Mouse (Mus musculus): ENCODE measurements at regions not wholly inside any gene's neighbourhood (a gene's known extent, or its start where the extent isn't known, plus 50 kb on each side); places are given as distances from the start of the nearest gene placed in this dataset.

DNA sequence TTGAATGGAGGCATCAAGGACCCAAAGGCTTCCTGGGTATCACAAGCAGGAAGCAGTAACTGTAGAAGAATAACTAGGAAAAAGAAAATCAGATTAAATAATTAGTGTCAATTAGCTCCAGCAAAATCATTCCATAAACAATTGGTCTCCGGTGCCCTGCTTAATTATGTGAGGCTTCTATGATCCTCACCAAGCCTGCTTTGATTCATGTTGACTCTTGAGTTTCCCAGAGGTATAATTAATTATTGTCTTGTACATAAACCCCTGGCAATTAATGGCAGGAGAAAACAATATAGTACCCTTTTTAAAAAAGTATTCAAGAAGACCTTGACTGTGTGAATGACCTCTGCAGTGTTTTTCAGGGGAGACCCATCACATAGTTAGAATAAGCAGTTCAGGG lies 61.5 kb upstream of the Sp8 start:
- no peak for DNase-seq (ENCODE audit: low spot score)

DNA sequence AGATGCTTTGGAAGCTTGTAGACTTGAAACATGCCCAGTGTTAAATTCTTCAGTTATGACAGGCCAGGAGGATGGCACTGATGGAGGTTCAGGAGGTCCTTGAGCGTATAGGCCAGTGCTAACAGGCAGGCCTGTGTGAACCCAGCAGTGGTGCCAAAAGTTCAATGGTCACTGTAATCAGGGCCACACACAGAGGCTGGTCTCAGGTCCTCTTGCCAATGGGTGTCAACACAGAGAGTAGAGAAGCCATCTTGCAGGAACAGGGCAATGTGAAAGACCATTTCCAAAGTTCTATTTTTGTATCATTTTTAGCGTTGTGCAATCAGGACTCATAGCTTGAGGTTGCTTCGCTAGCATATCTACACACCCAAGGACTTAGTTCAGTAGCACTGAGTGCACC lies 64.2 kb upstream of the Sp8 start:
- no peak for DNase-seq (ENCODE audit: low spot score)

DNA sequence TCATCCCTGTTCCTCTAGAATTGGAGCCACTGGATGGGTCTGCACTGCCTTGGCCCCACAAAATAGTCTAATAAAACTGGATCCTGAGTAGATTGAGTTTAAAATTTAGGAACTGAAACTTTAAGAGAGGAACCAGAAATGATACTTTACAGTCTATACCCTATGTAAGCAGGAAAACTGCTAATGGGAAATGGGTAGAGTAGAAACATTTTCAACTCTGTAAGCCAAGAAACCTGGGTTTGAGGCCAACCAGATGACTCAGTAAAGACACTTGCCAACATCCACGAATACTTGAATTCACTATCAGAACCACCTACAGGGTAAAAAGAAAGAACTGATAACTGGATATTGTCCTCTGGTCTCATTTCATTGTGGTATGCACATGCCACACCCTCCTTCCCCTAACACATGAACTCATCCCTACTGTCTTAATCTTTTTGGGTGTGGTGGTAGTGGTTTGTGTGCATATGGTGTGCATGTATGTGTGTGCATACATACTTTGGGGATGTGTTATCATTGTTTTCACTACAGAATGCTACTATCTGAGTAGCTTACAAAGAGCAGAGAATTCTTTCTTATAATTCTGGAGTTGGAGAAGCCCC lies 70.6 kb upstream of the Sp8 start:
- no peak for DNase-seq (ENCODE audit: low spot score)

DNA sequence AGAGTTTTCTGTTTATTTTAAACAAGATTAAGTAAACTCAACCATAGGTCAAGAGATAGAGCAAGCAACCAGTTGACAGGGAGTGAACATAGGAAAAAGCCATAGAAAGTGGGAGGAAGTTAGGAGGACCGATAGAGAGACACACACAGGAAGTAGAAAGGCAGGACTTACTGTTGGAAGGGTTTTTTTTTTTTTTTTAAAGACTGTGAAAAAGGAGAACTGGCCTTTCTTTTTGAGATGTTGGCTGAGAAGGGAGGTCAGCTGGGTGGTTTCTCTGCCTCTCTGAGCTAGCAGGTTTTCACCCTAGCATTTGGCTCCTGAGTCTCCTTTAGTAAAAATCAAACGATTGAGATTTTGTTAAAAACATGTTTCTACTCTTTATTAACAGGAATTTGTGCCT lies 73.3 kb upstream of the Sp8 start:
- no peak for DNase-seq (ENCODE audit: low spot score)

DNA sequence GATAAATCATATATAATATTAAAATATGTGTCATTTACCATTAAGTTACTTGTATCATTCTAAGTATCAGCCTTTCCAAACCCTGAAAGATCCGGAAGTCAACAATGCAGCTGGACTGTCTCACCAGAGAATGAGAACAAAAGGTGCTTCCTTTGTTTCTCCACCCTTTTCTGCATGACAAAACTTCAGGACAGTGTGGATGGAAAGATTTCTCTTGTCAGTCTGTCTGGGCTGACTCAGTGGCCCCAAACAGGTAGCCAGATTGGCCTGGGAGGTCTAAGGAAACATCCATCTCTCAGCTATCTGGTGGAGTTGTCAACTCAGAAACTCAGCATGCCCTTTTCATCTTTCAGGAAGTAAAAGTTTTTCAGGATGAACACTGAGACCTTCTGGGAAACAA lies 79.7 kb upstream of the Sp8 start:
- DNase-seq (ENCODE audit: low spot score), result no peak

DNA sequence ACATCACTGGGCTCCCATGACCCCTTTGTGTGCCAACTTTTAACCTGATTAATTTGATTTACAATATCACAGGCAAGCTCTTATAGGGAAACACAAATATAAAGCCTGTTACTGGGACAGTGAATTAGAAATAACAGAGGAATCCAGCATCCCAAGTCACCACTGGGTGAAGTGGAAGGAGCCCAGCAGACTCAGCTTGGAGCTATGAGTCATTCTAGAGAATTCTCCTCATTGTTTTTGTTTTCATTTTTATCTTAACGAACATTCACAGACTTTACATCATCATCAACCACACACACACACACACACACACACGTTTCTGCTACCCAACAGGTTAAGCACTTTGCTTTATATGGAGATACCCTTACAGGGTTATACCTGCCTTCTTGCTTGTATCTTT lies 92.1 kb upstream of the Sp8 start:
- no peak for DNase-seq (ENCODE audit: low spot score)

DNA sequence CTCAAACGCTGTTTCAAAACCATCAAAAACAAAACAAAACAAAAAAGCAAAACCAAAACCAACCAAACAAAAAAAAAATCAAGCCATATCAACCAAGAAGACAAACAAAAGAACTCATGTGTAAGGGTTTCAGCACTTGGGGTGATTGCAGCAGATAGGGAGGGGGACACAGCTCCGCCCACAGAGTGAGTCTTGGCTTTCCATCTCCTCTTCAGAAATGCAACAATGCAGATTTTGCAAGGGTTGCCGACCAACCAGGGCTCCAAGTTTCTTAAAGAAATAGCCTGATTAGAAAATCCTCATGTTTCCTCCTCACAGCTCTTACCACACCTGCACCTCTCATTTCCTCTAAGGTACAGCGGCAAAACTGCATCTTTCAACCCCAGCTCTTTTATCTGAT lies 107.0 kb upstream of the Sp8 start:
- DNase-seq (ENCODE audit: low spot score), result no peak

DNA sequence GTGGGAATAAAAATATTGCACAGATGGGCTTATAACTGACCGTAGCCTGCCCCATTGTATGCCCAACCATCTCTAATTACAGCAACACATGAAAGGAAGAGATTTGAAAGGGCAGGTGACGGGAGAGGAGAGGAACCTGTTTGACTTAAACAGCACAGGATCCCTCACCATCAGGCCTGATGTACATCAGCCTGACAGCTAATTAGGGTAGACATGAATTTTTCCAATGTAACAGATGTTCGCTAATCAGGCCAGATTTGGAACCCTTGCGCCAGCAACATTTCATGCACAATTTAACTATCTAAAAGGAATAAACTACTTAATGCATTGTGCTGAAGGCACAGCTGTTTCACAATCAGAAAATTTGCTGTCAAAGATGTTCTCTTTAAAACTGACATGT lies 120.2 kb upstream of the Sp8 start:
- DNase-seq (ENCODE audit: low spot score), result no peak

DNA sequence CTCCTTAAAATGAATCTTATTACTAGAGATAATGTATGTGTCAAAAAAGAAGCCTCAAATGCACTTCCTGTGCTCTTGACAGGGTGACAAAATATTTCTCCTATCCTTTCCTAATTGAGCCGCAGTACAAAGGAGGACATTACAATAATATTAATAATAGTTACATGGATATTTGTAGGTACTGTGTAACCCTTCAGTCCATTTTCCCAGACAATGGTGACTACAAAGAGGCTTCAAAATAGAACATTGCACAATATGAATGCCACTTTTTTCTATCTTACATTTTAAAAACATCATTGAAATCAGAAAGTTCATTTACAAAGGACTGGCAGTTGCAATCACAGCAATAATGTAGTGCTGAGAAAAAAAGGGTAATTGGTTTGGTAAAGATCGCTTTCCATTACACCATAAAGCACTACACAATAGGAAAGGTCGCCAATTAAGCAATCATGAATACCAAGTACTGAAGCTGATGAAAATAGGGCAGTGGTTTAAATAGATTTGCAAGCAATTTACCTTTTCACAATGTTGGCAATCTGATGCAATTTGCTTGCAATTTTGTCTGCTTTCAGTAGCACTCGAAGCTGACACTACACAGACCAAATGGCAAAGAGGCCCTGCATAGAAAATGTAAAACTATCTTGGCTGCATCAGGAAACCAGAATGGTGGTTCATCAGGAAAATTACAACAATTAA lies 126.1 kb upstream of the Sp8 start:
- no peak for DNase-seq (ENCODE audit: low spot score)

DNA sequence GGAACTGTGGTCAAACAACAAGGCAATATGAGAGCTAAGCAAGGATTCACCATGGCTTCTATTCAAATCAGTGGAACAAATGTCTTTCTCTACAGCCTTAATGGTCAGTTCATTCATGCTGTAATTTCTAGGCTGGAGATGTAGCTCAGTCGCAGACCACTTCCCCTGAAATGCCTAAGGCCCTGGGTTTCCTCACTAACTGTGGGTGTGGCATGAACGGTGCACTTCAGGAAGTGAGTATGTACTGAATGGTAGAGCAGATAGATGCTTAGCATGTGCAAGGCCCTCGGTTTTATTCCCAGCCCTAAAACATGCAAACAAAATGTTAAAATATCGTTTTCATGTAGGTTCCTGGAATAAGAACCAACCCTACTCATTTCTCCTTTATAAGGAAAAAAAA lies 129.3 kb upstream of the Sp8 start:
- no peak for DNase-seq (ENCODE audit: low spot score)

DNA sequence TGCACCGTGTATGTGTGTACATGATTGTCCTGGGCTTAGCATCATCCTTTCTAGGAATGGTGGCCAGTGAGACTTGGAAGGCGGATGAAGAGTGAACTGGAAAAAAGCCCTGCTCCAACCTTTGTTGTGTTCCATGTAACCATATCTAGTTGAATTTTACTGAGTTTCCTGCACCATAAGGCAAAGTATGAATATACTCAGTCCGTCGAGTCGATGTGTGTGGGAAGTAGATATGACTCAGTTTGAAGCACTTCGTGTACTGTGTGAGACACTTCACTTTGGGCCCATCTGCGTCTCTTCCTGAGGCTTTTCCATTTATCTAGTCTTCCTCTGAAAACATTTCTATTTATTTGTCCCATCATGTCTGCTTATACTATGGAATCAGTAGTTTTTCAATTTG lies 139.5 kb upstream of the Sp8 start:
- DNase-seq (ENCODE audit: low spot score), result no peak

DNA sequence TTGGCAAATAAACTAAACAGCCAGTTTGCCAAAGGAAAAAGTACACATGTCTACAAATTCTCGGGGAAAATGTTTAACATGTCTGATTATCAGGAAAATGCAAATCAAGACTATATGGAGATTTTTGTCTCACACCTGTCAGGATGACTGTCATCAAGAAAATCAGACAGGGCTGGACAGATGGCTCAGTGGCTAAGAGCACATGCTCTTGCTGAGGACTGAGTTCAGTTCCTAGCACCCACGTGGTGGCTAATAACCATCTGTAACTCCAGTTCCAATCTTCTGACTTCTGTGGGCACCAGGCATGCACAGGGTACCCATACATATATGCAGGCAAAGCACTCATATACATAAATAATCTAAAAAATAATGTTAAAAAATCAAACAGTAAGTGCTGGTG lies 141.3 kb upstream of the Sp8 start:
- no peak for DNase-seq (ENCODE audit: low spot score)

DNA sequence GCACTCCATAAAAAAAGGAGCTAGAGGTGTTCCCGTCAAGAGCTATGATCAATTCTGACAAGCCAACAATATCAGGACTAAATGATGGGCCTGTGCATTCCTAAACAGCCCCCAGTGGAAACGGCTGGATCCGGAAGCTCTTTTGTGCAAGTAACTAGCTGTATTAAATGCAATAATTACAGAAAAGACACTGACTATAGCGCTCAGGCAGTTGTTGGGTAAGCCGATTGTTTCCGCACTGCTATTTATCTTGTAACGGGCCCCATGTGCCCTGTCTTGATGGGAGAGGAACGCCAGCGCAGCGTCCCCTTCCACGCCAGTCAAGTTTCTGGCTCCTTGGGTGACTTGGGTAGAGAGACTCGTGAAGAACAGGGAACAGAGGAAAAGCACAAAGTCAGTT lies 142.4 kb upstream of the Sp8 start:
- DNase-seq (ENCODE audit: low spot score), result no peak

DNA sequence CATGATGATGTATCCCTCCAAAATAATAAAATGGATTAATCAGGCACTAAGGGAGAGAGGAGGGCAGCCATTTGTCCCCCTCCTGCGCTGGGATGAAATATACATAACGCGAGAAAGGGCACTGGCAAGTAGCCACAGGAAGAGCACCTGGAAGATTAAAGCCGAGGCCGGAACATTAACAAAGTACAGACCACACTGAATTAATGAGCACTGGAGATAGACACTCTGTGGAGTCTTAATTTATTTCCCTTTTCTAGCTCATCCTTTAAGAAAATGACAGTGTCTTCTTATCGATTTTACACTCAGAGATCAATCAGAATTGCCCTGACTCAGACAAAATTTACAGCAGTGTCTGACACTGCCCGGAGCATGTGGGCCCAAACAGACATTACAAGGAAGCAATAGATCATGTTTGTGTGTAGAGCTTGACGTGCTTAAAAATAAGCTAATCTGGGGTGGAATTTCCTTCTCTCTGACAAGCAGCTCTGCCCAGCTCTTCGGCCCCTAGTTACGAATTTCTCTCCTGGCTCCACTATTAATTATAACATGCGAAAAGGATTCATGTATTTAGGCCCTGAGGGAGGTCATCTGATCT lies 143.0 kb upstream of the Sp8 start:
- DNase-seq (ENCODE audit: low spot score), result no peak

DNA sequence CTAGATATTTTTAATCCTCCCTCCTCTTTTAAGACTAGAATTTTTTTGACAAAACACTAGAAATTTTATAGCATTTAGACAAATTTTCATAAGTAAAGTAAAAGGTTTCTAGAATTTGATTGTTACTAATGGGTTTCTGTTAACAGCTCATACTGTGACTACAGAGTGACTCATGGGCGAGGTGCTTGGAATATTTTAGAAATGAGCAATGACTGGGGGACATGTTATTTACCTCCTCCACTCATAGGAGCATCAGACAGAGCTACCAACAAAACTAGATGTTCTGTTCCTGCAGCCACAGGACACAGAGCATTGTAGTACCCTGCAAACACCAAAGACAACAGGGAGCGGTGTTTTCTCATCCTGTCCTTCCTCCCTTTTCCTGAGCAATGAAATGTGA lies 144.3 kb upstream of the Sp8 start:
- no peak for DNase-seq (ENCODE audit: low spot score)

DNA sequence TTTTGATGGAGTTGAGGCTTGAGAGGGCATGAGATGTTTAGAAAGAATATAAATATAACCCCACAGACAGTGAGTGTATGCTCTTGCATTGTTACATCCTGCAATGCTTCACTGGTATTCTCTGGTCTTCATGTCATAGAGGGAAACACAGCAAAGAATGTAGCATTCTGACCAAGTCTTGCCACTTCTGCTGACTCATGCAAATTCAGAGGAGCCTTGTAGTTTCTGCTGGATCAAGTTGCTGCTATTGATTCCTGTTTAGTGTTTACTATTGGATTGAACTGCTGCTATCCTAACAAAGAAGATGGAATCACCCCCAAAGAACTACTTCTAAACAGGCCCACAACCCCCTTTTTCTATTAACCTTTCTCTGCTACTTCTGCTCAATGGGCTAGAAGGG lies 148.0 kb upstream of the Sp8 start:
- DNase-seq (ENCODE audit: low spot score), result no peak

DNA sequence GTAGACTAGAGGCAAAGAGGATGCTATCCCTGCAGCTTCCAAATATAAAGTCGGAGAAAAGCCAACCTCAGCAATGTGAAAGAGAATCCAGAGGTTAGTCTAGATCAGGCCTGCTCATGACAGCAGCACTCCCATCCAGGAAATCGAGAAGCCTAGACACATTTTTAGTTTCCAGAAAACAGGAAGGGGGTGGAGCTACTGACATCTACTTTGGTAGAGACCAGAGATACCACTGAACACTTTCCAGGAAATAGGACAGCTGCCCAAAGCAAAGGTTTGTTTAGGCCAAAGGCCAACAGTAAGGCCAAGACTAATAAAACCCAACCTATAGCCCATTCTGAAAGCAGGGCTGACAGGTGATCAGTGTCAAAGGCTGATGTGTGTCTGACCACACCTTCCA lies 151.4 kb upstream of the Sp8 start:
- DNase-seq (ENCODE audit: low spot score), result no peak

DNA sequence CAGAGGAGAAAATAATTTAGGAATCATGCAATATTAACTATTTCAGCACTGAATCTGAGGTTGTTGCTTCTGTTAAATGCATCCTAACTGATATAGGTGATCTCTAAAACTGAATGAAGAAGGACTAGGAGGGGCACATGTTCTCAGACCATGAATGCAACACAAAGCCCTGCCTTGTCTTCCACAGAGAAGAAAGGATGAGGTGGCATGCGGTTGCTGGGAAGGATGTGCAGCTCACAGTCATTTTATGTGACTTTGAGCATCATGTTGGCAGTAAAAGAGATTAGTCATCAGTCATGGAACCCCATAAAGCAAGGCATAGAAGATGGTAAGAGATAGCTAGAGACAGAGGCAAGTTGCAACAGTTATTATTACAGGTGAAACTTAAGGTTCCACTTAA lies 163.2 kb upstream of the Sp8 start:
- DNase-seq (ENCODE audit: low spot score), result no peak

DNA sequence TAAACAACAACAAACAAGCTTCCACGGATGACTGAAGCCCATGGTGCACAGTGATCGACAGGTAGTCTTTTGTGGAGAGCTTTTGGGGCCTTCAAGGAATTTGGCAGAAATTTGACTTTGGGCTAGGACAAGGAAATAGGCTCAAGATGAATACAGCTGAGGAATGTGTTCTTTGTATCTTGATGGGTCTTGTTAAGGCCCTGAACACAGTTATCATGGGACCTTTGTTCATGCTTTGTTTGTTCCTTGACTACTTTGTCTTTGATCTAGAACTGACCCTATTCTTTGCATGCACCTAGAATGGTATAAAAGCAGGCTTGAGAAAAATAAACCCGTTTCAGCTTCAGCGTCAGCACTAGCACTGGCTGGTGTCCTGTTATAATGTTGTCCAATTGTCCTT lies 168.1 kb upstream of the Sp8 start:
- DNase-seq (ENCODE audit: low spot score), result no peak

DNA sequence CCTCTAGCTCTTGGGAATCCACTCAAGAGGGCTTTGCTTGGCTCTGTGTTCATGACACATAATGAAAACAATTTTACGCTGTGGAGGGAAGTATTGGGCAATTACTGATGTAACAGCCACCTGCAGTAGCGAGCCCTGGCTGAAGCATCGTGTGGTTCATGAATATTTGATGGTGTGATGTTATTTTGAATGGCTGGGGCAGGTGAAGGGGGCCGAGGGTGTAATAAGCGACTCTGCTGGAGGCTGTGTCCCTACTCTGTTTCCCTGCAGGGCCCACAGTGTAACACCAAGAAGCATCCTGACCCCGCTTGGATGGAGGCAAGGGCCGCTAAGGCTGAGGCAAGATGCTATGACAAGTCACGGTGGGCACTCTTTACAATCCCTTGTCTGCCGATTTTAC lies 184.6 kb upstream of the Sp8 start:
- DNase-seq (ENCODE audit: low spot score), result no peak

DNA sequence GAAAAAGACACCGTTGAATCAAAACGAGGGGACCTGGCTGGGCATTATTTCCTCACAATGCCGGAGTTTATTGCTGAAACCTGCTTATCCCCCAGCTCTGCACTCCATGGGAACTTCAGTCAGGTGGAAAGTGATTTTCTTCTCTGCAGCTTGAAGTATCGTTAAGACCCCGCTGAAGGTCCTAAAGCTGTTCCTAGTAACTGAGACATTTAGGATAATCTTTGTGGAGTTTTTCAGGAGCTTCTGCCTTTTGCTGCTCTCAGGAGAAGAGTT lies 185.0 kb upstream of the Sp8 start:
- DNase-seq (ENCODE audit: low spot score), result no peak

DNA sequence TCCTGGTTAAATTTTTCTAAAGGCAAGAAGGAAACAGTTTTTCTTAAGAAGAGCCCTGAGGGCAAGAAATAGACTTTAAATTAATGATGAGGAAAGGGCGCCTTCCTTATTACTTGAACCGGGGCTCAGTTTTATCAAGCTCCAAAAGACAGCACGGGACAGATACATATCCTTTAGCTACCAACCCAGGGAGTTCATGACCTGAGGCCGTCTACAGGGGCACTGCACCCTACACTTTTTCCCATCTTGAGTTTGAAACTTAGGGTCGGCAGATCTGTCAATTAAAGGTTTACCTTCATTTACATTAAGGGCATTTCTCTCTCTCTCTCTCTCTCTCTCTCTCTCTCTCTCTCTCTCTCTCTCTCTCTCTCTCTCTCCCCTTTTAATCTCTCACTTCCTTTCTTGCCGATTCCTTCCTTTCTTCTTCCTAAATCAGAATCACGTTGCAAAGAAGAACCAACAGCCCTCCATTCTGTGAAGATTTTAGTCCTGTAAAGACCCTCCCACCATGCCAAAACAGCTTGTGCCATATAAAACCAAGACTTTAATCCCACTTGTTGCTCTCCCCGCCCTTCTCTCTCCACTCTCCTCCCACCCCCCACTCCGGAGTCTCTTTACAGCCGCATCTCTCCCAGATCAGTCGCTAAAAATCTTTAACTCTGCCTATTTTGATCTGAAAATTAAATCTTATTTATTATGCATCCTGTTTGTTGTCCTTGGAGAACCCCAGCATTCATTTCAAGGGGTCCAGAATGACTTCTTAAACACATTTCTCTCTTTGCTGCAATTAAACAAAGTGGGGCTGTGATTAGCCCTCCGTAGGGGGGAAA lies 185.5 kb upstream of the Sp8 start:
- no peak for DNase-seq (ENCODE audit: low spot score)

Data from heart, adult 8-10 months (tissue).